Mouse (Mus musculus): ENCODE measurements around the gene Oaz3.

Gene Oaz3

DNA sequence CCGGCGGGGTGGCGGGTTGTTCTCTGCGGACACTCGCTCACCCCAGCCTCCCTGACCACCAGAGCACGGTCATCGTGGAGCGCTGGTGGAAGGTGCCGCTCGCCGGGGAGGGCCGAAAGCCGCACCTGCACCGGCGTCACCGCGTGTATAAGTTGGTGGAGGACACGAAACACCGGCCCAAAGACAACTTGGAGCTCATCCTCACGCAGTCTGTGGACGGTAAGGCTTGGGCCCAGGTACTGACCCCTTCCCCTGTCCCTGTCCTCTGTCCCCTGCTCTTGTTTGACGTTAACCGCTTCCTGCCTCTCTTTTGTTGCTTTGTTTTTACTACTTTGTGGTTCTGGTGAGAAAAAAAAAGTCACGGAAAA is at the start of gene Oaz3:
TSS of gene Oaz3 (minus strand) at position 319 of the 368 bp plus-strand sequence.
- no peak for DNase-seq

DNA sequence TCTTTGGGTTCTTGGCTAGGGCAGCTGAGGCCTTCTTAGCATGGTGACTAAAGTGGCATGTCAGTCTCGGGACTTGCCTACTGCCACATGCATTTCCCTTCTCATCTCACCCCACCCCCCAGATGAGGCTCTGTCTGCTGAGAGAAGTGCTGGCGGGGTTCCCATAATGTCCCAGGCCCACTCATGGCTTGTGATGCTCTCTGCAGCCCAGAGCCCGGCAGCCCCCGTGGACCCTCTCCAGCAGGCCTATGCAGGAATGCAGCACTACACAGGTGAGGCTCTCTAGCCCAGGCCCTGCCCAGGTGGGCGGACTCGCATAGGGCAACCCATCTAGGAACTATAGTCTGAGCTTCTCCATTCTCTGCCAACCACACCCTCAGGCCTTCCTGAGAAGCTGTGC is 43.9 kb upstream of the Oaz3 start:
- DNase-seq = no peak

DNA sequence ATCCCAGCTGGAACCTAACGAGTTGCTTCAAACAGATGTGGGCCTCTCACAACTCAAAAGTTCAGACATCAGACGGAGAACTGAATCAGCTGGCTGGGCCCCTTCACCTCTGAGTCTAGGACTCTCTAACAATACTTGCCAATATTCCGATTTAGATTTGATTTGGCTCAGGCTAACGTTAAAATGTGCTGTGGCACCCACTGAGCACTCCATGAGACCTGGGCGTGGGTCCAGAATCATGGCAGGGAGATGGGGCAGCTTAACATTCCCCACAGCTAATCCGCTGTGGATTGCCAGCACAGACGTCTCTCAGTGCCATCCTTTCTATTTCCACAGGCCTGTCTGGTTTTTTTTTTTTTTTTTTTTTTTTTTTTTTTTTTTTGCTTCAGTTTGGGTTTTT is 42.2 kb upstream of the Oaz3 start:
- DNase-seq = no peak

DNA sequence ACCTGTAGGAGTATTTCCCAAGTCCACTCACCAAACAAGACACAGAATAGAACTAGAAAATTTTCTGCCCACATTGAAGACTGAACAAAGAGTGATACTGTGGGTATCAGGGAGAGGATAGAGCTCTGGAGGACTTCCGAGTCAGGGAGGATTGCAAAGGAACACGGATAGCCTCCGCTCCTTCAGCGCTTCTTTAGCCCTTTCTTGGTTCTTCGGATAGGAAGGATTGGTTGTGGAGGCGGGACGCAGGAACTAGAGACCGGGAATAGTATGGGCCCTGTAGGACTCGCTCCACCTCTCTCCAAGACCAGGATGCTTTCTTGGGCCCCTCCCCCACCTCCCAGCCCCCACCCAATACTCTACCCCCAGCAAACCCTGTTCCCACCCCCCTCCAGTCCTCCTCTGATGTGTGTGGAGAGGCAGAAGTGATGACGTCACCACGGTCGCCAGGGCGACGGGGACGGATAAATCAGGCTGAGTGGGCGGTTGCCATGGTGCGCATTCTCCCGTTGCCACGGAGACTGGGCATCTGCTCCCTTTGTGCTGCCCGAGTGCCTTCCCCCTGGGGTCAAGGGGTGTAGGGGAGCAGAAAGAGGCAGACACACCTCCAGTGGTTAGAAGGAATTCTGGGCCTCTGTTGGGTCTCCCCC is 40.2 kb upstream of the Oaz3 start:
- peak; percentile 22 to 41 for DNase-seq

DNA sequence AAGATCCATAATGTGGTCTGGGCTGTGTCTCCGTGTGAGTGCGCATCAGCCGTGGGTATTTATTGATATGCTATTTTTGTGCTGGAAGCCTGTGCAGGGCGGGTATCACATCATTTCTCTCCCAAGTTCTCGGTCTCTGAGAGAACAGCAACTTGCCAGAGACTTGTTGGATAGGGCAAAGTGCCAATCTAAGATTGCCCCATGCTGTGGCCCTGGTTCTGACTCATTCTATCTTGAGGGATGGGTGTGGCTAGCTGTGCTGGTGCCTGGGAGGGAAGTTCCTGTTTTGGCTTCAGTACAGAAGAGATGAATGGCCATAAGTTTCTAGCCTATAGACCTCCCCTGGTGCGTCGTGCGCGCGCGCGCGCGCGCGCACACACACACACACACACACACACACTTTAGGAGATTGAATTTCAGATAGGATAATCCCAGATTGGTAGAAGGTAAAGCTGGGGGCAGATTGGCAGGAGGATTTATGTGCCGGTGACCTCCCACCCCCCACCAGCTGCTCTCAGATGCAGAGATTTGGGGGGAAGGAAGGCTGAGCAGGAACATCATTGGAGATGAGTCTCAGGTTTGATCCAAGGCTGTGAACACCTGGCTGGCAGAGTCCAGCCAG is 39.2 kb upstream of the Oaz3 start:
- DNase-seq = peak; percentile 41 to 61

DNA sequence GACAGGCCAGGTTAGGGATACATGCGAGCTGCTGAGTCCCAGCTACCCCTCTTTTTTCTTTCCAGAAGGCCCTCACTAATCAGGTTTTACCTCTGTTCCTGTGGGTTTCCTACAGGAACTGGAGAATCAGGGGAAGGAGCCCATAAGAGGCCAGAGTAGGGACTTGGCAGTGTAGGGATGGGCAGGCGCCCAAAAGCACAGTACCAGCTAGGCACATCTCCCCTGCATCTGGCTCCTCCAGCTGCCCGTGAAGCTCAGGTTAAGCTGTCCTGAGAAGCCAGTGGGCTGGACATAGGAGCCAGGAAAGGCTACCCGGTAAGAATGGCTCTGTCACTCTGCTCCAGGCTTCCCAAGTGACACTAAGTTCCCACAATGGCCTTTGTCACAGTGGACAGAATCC is 37.7 kb upstream of the Oaz3 start:
- DNase-seq = no peak

DNA sequence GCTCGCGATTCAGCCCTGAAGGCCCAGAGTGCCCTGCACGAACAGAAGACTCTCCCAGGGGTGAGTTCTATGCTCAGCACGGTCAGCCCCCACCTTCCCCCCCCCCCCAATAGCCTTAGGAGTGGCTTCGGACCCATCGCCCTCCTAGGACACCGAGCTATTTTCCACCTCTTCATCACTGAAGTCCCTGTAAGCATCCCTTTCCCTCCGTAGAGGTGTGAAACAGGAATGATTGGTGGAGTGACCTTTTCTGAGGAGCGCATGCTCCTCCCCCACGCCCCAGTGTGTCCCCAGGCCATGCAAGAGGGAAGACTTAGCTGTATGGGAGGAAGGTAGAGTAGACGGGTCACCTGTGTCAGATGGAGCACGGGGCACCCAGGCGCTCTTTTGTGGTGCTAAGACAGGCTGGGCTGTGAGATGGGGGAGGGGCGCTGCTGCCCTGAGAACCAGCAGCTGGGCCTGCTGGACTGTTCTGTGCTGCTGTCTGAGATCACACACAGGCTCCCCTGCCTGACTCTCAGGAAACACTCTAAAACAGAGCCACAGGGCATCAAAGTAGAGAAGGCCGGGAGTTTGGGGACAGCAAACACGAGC is 36.7 kb upstream of the Oaz3 start, which contains the start of gene Riiad1:
TSS of gene Riiad1 (minus strand) at position 51 of the 594 bp plus-strand sequence.
- no peak for DNase-seq

DNA sequence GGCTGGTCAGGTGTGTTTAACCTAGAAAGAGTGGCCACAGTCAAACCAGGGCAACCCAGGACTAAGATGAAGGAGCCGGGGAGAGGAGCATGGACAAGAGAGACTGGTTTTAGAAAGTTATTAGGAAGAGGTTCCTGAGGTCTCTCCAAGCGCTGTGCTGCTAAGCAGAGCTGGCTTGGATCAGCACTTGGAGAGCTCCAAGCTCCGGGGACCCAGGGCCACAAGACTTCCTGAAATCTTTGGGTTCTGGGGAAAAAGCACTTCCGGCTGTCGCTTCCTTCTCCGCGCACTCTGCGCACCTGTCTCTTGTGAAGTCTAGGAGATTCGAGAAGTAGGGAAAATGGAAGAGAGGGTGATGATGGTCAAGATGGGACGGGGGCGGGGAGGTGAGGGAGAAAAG is 35.8 kb upstream of the Oaz3 start:
- peak in 1 of 2 experiments; percentile 28 for DNase-seq

DNA sequence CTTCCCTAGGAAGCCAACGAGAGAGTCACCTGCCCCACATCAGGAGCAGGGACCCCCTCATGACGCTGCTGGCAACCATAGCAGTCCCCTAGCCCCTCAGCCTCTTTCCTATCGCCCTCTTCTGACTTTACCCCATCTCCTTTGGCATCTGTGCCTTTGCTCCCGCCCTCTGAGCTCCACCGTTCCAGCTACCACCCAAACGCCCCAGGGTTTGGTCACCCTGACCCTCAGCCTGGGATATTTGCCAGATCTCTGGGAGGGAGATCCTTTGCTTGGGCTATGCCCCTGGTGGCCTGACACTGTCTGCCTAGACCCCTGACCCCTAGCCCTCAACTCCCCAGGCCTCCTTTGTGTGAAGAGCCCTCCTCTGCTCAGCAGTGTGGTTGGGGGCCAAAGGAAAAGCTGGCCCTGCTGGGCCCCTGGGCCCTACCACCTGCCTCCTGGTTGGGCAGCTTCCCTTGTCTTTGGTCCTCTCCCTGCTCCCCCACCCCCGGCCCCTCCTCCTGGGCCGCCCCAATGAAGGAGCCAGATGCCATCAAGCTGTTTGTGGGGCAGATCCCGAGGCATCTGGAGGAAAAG is 35.0 kb upstream of the Oaz3 start:
- DNase-seq = no peak

DNA sequence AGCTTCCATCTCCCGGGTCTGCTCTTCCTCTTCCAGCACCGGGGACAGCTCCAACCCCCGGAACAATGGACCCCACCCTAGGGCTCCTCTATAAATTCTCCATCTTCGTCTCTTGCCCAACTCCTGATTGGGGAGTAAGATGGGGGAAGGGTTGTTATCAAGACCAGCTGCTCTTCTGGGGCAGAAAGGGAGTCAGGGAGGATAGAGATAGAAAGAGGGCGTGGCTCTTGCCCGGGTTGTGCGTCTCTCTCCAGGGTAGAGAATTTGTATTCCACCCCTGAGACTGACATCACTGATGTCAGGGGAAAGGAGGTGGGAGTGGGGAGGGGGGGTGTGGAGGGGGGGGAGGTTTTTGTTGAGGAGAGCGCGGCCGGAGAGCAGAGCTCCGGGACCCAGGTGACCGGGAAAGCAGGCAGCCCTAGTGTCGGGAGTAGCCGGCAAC is 34.3 kb upstream of the Oaz3 start, which contains the start of gene Celf3:
TSS of gene Celf3 (plus strand) at position 315 of the 442 bp plus-strand sequence.
- DNase-seq = no peak

DNA sequence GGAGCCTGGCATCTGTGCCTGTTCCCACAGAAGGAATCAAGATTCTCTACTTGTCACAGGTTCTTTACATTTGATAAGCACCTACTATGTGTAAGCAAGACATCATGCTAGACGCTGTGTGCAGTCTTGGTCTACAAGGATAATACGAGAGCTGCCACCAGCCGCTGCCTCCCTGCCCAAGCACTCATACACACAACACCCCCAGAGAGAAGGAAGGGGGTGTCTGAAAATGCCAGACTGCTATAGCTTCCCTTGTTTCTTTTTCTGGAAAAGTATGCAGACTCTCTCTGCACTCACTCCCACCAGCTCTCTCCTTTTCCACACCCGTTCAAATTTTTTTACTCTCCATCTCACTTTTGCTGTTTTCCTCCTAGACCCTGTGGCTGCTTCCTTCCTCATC is 33.7 kb upstream of the Oaz3 start:
- DNase-seq = no peak

DNA sequence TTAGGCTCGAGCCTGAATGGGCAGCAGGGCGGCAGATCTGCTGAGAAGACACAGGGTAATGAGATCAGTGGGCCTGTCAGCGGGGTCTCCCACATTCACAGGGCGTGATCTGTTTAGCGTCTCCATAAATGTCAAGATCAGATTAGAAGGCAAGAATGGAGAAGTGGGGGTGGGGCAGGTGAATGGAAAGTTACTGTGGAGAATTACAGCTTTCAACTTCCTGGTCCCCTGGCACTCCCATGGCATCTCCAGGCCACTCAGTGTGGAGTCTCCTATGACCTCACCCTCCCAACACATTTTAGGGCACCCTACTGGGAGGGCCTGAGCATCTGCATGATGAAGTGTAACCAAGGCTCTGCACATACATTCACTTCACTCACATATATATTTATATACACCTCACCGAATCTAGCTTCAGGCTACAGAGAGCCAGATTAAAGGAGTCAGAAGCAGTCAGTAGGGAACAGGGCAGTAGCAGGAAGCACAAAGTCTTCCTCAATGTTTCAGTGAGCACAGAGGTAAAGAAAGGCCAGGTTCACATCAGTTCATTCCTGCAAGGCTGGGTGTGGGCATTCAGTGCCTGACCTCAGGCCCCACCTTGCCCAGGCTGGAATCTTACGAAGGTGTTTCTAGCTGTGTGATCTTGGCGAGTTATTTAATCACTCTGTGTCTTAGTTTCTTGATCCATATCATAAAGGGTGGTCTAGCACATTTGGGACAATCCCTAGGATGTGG is 32.8 kb upstream of the Oaz3 start:
- no peak for DNase-seq

DNA sequence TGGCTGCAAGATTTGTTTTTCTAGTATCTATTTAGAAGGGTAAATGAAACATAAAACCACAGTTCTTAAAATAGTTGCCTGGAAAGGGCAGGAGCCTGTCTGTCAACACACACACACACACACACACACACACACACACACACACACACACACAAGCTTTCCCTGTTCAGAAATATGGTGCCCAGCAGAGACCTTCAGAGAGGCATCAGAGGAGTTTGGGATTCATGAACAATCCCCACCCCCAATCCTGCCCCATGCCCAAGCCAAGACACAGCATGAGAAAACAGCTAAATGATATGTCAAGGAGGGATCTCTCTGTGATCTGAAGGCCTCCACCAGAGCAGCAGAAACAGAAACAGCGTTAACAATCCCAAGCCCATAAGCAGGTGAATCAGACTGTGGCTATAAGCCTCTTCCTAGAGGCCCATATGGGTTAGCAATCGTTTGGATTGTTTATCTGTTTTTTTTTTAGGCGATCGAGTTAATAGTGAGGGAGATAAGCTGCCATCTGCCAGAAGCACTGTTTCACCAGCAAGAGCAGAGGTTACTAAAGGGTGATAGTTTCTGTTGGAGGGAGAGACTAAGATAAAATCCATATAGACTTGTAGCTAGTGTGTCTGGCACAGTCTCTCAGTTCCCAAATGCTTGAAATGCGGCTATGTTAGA is 30.0 kb upstream of the Oaz3 start:
- DNase-seq = no peak

DNA sequence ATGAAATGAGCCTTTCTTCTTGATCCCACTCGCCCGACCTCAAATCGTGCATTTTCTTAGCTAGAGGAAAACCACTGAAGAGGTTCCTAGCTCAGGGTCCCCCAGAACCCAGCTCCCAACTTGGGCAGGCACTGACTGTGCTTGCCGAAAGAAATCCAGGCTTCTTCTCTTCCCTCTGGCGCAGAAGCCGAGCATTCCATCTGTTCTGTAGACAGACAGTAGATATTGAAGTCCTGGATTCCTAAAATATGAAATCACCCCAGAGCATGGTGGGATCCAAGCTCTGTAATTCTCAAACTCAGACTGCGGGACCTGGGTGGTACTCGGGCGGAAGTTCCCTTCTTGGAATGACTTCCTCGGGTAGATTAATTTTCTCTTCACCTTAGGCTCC is 29.4 kb upstream of the Oaz3 start:
- DNase-seq = no peak

DNA sequence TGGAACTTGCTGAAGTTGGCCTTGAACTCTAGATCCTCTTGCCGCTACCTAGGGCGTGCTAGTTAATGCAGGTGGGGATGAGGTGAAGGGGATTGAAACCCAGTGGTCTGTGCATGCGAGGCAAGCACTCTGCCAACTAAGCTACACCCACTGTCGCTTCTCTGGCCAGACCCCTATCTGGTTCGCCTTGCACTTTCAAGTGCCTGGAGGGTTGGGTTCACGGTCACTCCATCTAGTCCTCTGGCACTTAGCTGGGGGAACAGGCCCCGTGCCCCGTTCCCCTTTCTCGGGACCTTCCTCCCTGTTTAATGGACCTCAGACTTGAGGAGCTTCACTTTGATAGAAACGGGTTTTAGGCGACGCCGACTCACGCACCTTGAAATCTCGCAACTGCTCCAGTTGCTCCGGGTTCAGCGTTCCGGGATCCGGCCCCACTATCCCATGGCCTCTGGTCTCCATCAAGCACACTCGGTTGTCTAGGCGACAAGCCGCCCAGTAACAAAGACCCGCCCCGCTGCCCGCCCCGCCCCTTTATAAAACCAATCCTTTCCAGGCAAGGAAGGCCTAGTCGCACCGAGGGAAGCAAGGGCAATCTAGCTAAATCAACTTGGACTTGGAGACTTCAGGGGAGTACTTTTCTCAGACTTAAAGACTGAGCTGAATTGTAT is 28.9 kb upstream of the Oaz3 start:
- DNase-seq = peak; percentile 39 to 61

DNA sequence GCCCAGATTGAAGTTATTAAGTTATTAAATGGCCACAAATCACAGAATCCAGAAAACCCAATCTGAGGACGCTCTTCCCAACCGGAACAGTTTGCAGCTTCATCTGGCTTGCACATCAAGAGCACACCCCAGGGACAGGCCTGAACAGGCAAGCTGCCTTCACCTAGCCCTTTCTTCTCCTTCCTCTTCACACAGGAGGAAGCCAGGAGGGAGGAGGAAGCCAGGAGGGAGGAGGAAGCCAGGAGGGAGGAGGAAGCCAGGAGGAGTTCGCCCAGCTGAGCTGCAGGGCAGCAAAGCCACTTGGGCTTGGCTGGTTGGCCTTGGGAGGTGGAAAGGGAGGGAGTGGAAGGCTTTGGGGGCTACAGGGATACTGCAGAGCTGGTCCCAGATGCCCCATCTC is 25.2 kb upstream of the Oaz3 start:
- DNase-seq = no peak

DNA sequence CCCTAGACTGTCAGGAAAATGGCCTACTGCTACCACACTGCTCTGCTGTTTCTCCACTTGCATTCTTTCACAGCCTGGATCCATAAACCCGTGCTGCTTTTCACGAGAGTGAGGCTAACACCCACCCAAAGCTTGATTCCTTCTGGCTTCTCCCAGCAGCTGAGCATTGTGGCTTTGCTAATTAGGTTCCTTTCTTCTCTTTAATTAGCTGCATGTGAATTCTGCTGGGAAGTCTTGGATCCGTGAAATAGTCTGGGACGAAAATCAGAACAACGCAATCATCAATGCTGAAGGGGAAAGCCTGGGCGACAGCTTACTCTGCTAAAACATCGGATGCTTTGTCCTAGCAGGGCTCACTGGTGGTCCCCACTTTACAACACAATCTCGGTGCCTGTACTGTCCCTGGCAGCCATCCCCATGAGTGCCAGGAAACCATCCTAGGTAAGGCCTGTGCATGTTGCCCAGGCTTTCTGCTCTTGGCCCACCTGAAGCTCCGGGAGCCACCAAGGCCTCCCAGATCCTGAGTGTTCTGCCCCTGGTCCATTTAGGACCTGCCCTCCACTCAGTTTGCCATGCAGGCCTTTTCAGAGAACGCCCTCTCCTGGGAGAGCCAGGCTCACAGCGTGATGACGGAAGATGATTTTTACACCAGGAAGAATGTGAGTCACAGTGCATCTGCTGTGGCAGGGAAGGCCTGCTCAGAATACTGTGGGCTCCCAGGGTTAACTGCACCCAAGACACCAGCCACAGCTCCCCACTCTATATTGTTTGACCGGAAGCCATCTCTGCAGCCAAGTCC is 22.1 kb upstream of the Oaz3 start:
- DNase-seq = no peak

DNA sequence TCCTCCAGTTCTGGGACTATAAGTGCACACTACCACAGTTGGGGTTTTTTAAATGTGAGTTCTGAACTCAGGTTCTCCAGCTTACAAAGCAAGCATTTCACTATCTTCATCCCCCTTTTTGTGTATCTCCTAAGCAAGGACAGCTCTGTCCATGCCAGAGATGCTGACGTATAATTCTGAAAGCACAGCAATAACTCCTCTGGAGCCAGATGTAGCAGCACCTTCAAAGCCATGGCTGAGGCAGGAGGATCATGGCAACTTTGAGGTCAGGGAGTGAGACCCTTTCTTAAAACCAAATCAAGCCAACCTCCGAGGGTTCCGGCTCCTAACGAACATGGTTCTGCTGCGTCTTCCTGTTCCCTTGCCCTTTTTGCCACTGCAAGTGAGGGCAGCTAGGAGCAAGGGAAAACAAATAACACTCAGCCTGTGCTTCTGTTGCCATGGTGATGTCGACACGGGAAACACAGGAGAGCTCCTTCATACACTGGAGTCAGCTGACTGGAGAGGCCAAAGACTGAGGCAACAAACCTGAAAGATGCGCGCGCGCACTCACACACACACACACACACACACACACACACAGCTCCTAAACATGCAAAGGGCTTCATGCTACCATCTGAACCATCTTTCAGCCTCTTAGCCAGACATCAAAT is 20.3 kb upstream of the Oaz3 start:
- peak; percentile 31 to 54 for DNase-seq

DNA sequence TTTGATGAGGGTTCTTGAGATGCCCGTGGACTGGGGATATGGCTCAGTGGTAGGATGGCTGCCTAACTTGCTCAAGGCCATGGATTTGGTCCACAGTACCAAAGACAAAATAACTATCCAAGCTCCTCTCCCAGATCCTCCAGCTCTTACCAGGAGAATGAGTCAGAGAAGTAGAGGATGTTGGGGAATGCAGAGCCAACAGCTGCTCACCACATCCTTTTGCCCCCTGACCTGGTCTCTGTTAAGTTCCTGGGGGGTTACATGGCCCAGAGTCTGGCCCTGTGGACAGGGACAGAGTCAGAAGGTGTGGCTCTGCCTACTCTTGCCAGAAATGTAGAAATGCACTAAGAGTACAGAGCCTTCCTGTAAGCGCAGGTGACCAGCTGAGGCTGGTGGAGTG is 16.1 kb upstream of the Oaz3 start:
- no peak for DNase-seq

DNA sequence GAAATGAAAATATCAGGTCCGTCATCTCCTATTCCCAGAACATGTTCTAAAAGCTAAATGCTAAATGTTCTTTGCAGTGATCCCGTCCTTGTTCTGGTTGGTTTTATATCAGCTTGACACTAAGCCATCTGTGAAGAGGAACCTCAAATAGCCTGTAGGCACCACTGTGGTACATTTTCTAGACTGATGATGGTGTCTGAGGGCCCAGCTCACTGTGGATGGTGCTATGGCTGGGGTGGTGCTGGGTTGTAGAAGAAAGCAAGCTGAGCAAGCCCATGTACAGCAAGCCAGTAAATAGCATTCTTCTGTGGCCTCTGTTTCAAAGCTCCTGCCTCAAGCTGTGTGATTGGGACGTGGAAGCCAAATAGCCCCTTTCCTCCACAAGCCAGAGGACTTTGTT is 13.3 kb upstream of the Oaz3 start:
- DNase-seq = no peak

DNA sequence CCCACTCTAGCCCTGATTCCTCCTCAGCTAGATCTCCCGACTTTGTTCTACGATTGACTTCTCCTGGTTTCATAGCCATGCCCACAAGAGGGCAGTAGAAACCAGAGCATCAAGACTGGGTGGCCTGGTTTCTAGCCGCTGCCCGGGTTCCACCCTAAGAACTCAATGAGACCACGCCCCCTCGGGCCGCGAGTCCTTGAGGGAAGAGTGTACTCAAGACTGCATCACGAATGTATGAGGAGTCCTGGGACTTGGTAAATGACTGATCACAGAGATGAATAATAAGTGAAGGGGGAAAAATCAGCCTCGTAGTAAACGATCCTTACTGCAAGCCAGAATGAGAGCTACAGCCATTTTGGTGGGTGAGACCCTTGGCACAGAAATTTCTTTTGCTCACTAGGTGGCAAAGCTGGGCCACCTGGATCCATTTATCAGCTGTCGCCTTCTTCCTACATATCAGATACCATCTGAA is 12.8 kb upstream of the Oaz3 start:
- peak; percentile 85 to 86 for DNase-seq

Data from lung, postnatal 4 days (tissue).